Mouse (Mus musculus) layer of hippocampus, postnatal 25 days (tissue): ENCODE measurements around the gene Srcin1. TPM values are rescaled to one million over a fixed set of nuclear protein-coding genes. Genes with fewer than 3 reads are reported as not detected.
A peak's percentile ranks its signal among the peaks of the same experiment; 100 is the strongest.

ENCODE experiments used
- DNase-seq, 2 experiments: peaks; one replicate each; pipeline ENCODE4 v3.0.0; 2022; ENCODE audit warnings: mixed read lengths in 2 of 2, low spot score in 1 of 2; ENCODE audit errors: extremely low spot score in 1 of 2
- total RNA-seq, 2 experiments: library from RNA; stranded (reverse); gene quantifications; 2 replicates each; pipeline ENCODE4 v1.2.3; 2021

Srcin1 gene
- total RNA-seq = 100 to 1,000 TPM; 260 to 270 TPM

DNA sequence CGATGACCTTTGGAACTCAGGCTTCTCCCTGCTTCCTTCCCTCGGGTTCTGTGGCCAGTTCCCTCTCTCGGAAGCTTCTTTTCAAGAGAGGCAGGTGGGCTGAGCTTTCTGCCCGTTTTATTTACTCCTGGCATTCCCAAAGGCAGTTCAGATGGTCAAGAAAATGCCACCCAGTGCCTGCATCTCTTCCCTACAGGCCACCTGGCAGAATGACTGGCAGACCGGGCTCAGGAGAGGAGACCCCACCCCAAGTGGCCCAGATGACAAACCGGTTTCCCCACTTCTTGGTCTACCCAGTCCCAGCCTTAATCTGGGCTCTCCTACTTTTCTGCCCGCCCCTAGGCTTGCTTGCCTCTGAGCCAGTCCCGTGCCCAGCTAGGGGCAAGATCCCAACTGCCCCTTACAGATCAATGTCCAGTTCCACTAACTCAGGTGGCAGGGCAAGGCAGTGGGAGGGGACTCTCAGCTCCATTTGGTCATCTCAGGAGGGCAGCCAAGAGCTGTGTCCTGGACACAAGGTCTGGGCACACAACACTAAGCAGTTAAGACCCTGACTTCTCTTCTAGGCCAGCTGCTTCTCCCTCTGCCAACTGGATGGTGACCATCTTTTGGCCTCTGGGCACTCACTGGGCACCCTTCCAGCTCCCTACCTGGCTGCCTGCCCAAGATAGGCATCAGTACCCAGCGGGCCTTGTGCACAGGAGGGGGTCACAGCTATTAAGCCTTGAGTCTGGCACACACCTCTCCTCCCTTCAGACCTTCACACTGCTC is at the start of gene Srcin1:
TSS of gene Srcin1 (minus strand) at position 51 of the 771 bp plus-strand sequence.
- peak; percentile 46 to 80 for DNase-seq

DNA sequence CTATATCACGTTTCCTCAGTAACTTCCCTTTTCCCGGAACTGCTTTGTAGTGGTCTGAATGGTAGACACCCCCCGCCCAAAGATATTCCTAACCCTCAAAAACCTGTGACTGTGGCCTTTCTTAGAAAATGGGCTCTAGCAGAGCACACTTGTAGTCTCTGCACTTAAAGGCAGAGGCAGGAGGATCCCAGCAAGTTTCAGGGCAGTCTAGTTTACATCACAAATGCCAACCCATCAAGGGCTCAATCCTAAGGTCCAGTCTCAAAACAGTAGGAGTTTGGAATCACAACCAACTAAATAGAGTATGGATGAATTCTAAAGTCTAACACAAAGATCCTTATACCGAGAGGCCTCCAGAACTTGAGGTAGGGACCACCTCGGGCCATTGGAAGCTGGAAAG is 49.6 kb upstream of the Srcin1 start:
- no peak for DNase-seq

DNA sequence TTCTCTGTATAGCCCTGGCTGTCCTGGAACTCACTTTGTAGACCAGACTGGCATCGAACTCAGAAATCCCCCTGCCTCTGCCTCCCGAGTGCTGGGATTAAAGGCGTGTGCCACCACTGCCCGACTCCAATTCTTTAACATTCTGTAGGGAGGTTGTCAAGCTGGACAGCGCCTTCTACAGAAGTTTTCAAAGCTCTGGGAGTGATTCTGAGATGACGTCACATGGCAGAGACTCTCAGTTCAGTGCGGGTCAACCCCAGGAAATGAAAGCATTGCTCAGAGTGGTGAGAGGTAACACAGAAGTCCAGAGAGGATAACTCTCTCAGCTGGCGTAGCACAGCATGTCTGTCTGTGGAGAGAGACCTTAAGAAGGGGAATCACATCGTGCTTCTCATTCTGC is 47.2 kb upstream of the Srcin1 start:
- no peak for DNase-seq

DNA sequence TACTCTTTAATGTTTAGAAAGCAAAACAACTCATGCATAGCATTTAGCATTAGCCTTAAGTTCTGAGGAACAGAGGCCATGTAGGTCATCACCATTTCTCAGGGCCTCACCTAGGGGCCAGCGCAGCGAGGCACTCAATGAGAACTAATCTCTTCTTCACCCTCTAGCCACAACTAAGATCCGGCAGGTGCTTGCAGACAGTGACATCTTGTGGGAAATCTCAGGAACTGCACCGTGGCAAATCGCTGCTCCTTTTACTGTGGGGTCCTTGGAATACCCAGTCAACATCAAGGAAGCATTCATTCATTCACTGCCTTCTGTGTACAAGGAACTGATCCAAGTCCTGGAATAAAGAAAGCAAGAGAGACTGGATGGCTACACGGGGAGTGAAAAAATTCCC is 46.5 kb upstream of the Srcin1 start:
- DNase-seq = peak; percentile 58 to 69

DNA sequence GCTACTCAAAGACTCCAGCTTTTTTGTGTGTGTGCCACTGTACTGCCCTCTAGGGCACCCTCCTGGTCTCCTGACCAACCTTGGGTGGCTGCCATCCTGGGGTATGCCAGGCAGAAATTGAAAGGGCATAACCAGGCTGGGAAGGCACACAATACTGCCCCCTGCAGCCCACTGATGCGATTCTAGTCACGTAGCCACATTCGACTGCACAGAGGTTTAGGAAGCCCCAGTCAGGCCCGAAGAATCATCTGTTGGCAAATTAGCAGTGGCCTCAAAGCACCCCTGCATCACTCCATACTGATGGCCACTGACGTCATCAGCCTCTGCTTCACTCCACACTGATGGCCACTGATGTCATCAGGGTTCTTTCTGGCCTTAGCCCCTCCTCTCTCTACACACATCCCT is 43.4 kb upstream of the Srcin1 start:
- DNase-seq = peak in 1 of 2 experiments; percentile 77

DNA sequence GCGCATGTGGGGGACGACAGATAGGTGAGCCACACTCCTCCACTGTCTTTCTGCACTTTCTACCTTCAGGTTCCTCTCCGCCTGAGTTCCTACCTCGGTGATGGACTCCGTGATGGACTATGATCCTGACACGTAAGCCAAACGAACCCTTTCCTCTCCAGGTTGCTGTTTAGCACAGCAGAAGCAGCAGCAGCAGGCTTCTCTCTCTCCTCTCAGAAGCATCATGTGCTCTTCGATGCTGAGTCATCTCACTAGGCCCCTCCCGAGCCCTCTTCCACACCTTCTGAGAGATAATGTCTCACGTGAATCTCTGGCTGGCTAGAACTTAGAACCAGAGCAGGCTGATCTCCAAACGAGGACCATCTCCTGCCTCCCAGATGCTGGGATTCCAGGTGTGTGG is 42.4 kb upstream of the Srcin1 start:
- DNase-seq = no peak

DNA sequence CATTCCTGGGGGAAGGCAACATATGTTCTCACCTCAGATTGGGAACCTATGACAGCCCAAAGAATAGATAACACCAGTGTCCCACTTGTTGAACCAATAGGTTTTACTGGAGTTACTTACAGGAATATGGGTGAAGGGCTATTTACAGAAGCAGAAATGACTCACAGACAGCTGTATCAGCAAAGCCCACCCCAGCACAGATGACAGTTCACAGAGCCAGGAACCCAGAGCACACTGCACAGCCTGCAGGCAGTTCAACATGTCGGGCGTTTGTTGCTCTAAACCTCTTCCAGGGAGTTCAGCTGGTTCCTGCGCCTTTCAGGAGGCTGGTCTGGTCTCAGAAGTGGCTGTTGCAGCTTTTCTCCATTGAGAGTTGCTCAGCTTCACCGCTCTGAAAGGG is 39.3 kb upstream of the Srcin1 start:
- no peak for DNase-seq

DNA sequence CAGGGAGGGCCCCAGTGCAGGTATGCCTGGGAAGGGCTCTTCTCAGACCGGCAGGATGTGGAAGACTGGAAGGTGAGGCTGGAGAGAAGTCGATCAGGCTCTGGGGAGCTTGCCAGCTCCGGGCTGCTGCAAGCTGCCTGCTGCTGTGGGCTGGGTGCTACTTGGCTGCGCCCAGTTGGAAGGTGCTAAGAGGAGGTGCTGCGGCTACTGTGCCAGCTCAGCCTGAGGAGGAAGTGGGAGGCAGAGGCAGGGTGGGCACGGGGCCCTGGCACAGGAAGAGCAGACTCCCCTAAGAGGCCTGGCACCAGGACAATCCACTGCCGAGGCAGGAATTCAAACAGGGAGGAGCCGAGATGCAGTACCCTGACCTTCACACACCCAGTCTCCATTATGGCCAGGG is 35.1 kb upstream of the Srcin1 start:
- DNase-seq = no peak

DNA sequence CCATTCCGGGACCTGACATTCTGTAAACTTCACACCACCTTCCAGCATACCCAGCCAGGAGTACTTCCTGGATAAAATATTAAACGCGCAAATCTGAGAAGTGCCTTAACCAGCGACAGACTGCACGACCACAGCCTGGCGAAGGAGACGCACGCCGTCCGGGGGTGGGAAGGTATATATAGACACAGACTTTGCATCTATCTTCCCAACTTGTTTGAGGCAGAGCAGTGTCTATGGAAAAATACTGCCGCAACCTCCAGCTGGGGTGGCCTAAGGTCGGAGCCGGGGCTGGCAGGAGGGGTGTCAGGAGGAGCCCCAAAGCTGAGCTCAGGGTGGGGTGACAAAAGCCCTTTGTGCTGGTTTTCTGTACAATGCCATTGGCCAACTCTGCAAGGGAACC is 33.8 kb upstream of the Srcin1 start:
- DNase-seq = no peak

DNA sequence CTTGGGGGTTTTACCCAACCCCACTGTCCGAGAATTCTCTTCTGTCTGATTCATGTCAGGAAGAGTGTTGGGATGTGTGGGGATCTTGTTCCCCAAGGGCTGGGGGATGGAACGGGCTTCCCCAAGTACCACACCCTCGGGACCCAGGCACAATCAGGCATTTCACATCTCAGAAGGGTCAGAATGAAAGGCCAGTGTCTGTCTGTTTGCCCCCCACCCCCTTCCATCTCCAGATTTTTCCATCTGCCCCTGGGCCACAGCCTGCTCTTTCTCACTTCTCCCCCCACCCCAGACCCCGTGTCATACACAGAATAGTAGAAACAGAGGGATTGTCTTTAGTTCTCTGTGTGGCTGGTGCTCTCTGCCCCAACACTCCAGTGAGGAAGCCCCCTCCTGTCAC is 32.9 kb upstream of the Srcin1 start:
- no peak for DNase-seq

DNA sequence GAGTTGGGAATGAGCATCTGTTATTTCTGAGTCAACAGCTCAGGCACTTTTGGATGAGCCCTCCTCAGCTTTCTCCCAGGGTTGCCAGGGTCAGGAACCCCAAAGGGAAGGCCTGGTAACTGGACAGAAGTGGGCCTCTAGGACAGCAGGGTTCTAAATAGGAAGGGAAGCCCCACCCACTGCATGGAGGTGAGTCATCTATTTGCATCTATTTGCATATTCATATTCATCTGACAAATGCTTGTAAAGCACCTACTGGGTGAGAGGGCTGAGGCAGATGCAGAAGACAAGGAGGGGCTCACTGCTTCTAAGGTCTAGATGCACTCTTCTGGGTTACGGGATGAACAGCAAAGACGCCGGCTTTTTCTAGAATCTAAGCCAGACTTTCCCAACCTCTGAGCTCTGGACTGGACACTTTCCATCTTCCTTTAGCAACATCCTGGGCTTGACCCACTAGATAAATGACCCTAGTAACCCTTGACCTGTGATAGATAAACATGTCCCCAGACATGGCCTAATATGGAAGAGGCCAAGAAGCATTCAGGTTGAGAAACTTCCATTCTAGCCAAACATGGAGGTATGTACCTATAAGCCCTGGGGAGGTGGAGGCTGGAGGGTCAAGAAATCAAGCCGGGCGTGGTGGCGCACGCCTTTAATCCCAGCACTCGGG is 31.2 kb upstream of the Srcin1 start:
- DNase-seq = no peak

DNA sequence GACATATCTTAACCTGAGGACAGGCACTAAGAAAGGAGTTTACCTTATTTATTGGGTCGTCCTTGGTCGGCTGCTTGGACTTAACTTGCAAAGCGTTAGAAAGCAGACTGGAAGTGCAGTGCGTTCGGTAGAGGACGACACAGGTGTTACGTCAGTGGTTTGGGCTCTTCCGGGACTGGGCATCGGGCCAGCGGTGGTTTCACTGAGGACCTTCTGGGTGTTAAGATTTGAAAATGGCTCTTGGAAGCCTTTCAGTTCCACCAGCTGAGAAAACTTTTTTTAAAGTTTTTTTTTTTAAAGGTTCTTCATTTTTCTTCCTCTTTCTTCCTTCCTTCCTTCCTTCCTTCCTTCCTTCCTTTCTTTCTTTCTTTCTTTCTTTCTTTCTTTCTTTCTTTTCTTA is 27.9 kb upstream of the Srcin1 start:
- DNase-seq = no peak

DNA sequence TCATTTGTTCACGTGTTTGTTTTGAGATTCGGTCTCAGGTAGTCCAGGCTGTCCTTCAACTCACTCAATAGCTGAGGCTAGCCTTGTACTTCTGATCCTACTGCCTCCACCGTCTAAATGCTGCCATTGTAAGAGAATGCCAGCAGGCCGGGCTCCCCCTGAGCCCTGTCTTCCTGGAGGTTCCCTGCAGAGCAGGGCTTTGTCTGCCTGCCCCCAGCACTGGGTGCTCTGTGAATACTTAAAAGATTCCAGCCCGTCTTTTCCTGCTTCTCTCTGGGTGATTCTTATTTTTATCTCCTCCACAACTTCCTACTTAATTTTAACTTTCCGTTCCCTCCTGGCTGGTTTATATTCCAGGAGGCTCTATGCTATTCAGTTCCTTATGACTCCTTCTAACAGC is 26.2 kb upstream of the Srcin1 start:
- no peak for DNase-seq

DNA sequence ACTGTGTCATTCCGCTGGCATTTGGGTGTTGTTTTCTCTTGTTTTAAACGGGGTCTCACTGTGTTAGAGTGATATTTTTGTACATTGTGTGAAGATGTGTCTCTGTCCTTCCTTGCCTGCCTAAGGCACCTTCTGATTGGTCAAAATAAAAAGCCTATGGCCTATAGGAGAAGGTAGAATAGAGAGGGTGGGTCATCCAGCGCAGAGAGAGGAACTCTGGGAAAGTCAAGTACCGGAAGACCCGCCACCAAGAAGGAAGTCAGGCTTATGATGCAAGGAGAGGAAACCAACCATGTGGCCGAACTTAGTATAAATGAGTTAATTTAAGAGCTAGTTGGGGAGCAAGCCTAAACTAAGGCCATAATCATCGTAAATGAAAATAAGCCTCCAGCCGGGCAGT is 23.1 kb upstream of the Srcin1 start:
- no peak for DNase-seq

DNA sequence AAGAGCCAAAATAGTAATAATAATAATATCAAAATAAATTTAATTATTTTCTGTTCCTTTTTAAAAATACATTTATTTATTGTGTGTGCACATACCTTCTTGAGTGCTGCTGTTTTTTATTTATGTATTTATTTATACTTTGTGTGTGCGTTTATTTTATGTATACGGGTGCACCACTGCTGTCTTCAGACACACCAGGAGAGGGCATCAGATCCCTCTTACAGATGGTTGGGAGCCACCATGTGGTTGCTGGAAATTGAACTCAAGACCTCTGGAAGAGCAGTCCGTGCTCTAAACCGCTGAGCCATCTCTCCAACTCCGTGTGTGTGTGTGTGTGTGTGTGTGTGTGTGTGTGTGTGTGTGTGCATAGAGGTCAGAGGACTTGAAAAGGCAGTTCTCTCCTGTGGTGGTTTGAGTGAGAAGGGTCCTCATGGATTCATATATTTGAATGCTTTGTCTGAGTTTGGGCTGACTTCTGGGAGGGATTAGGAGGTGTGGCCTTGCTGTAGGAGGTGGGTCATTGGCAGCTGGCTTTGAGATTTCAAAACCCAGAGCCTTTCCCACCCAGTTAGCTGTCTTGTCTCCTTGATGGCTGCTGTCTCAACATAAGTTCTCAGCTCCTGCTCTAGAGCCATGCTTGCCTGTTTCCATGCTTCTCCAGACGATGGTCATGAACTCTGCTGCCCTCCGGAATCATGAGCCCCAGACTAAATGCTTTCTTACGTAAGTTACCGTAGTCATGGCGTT is 22.1 kb upstream of the Srcin1 start:
- no peak for DNase-seq

DNA sequence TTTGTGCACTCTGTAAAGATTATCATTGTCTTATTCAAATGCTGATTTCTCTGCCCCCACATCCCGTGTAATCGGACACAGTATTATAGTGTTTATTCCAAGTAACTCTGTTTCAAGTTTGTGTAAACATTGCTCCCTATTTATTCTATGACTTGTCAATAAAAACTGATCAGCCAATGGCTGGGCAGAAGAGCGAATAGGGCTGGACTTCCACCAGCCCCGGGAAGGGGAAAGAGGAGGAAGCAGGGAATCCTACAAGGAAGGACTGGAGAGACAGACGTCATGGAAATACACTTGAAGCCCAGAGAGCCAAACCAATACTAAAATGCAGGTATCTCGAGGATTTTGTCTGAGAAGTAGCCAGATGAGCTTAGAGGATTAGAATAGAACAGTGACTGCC is 18.1 kb upstream of the Srcin1 start:
- no peak for DNase-seq

DNA sequence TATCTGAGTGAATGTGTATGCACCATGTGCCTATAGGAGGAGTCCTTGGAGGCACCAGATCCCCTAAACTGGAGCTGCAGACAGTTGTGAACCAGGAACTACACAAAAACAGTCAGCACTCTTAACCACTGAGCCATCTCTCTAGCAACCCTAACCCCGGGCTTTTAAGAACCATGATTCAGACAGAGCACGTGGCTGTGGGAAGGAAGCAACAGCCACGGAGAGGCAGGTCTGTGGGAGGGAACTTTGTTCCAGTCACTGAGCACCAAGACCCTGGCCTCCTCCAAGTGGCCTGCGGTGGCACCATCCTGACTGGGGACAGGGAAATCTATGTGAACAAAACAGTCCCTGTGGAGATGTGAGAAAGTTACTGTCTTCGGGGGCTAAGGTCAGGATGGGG is 15.9 kb upstream of the Srcin1 start:
- DNase-seq = no peak

DNA sequence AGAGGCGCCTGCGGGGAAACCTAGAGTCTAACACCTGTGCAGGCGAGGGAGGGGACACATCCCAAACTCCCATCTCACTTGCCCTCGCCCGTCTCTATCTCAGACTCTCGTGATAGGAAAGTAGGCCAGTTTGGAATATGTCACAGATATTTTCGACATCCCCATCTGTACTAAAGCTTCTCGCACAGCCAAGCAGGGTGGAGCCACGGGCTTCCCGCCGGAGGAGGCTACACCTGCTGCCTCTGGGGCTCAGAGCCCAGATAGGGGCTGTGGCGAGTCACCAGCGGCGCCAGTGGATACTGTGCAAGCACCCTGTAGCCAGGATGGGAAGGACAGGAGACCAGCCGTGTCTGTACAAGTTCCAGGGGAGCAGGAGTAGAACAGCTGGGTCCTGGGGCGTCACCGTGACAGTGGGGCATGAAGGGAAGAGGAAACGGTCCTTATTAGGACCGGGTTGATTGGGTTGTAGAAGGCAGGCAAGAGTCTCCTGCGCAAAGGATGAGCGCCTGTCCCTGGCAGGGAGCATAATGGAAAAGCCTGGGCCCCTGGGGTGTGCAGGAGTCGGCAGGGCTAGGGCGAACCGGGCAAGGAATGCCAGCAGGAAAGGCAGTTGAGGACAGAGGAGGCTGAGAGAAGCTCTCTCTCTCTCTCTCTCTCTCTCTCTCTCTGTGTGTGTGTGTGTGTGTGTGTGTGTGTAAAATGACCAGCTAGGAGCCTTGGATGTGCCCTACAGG is 14.4 kb upstream of the Srcin1 start:
- no peak for DNase-seq

DNA sequence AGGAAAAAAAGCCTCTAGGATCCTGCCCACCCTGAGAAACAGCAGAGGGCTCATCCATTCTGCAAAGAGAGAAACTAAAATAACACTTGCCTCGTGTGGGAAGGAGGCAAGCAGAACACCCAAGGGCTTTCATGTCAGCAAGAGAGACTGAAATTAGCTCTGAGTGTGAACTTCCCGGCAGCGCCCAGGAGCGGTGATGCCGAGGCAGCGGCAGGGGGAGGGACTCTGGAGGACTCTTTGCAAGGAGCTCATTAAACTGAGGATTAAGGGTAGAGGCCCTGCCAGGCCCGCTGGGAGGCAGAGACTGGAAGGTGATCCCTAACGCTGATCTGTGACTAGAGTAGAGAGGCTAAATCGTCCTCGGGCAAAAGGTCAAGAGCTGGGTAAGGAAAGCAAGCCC is 13.2 kb upstream of the Srcin1 start:
- no peak for DNase-seq

DNA sequence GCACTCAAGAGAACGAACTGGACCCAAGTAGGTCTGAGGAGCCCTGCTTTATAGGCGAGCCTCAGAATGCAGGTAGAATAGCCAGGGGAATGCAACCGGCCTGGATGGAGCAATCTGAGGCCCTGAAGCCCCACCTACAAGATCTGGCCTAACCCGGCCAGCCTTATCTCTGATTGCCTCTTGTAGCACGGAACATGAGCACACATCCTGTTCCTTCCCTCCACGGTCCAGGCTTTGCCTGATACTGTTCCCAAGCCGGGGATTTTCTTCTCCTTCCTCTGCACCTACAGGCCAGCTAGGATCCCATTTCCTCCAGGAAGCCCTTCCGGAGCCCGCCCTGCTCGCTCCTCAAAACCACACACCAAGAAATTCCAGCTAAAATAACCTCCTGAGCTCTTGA is 9.9 kb upstream of the Srcin1 start:
- DNase-seq = no peak

DNA sequence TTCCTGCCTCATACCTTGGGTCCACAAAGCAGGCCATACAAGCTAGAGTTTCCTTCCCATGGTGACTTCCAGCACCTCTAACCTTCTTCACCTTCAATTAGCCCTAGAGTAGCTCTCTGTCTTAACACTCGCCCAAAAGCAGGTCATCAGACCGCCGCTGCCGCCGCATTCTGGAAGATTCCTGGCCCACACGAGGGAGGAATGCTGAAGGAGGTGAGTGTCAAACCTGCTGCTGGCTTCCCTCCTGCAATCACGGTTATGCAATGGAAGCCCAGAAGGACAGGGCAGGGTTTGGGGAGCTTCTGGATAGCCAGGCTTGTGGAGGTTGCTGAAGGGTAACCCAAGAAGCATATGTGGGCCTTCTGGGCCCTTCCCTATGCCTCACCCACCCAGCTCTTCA is 8.5 kb upstream of the Srcin1 start:
- no peak for DNase-seq
